Mouse (Mus musculus) MEL (cell line): Measurements from ENCODE around the gene Podxl2.
A peak's percentile ranks its signal among the peaks of the same experiment; 100 is the strongest.

Source experiments
- BHLHE40 ChIP-seq: IDR thresholded peaks from 2 replicates; pipeline ENCODE4 v1.6.1; 2012; ENCODE audit warnings: low read depth, mild to moderate bottlenecking, inconsistent platforms, low read length, improper control_type of control experiment, borderline replicate concordance
- CHD2 ChIP-seq: IDR thresholded peaks from 2 replicates; pipeline ENCODE4 v1.6.1; 2011; ENCODE audit warnings: low read length, improper control_type of control experiment
- E2F4 ChIP-seq: IDR thresholded peaks from 2 replicates; pipeline ENCODE4 v1.6.1; 2011; ENCODE audit warnings: low read depth, low read length, improper control_type of control experiment, borderline replicate concordance
- MAZ ChIP-seq: IDR thresholded peaks from 2 replicates; pipeline ENCODE4 v1.6.1; 2012; ENCODE audit warnings: low read depth, mild to moderate bottlenecking, inconsistent platforms, low read length, improper control_type of control experiment
- MYC ChIP-seq: IDR thresholded peaks from 2 replicates; pipeline ENCODE4 v1.6.1; 2011; ENCODE audit warnings: low read depth, mild to moderate bottlenecking, low read length, improper control_type of control experiment, moderate library complexity
- NELFE ChIP-seq: IDR thresholded peaks from 2 replicates; pipeline ENCODE4 v1.6.1; 2011; ENCODE audit warnings: low read depth, low read length, improper control_type of control experiment
- NRF1 ChIP-seq: IDR thresholded peaks from 2 replicates; pipeline ENCODE4 v1.6.1; 2014; ENCODE audit warnings: low read depth, mild to moderate bottlenecking, inconsistent platforms, low read length, improper control_type of control experiment, moderate library complexity; ENCODE audit not compliant: poor library complexity, insufficient read depth, severe bottlenecking
- POLR2A ChIP-seq, 2 experiments: IDR thresholded peaks; 2 replicates each; pipeline ENCODE4 v1.6.1; 2011 to 2012; ENCODE audit warnings: low read length in 2 of 2, mild to moderate bottlenecking in 2 of 2, control low read depth in 1 of 2, improper control_type of control experiment in 1 of 2, low read depth in 1 of 2, moderate library complexity in 1 of 2; ENCODE audit not compliant: control insufficient read depth in 1 of 2, insufficient read depth in 1 of 2, poor library complexity in 1 of 2
- TAL1 ChIP-seq: IDR thresholded peaks from 2 replicates; pipeline ENCODE4 v1.6.1; 2012; ENCODE audit warnings: mild to moderate bottlenecking, inconsistent platforms, low read length, moderate library complexity, mixed read lengths
- ZC3H11A ChIP-seq: IDR thresholded peaks from 2 replicates; pipeline ENCODE4 v1.6.1; 2012; ENCODE audit warnings: low read depth, mild to moderate bottlenecking, inconsistent platforms, low read length, improper control_type of control experiment
- ZMIZ1 ChIP-seq: IDR thresholded peaks from 2 replicates; pipeline ENCODE4 v1.6.1; 2012; ENCODE audit warnings: low read depth, mild to moderate bottlenecking, inconsistent platforms, low read length, improper control_type of control experiment, moderate library complexity

- TF ChIP-seq ZMIZ1 (no peak), E2F4 (no peak), ZC3H11A (no peak), MAZ (no peak), BHLHE40 (no peak), MYC (no peak), CHD2 (no peak), POLR2A (IDR thresholded peaks at IDR 0.05; ENCODE audit: control insufficient read depth in 1 of 2, insufficient read depth in 1 of 2, low read depth in 1 of 2, low read length in 2 of 2, poor library complexity in 1 of 2) (peak in 1 of 2 experiments; percentile 32; a peak in 1 of 4 replicates), NELFE (no peak), TAL1 (no peak), NRF1 (no peak)
These were observed 33.4 kb downstream of the Podxl2 start for GRCm38 (mm10) chr6:88841514-88841780.
